Mouse (Mus musculus): Measurements from ENCODE around the gene Mfap1b. TPM values are rescaled to one million over a fixed set of nuclear protein-coding genes. Genes with fewer than 3 reads are reported as not detected.

Mfap1b gene
- polyA plus RNA-seq, 1 experiment from 2014 or later, result 13.9 TPM

- H3K4me2 ChIP-seq (ENCODE audit: low read depth, low read length), result no peak within 1 kb of the TSS
- H3K9me3 ChIP-seq (ENCODE audit: low read length), result no peaks in the 10 kb centered on the region
- DNase-seq (no peak), ATAC-seq (no peak)
- TF ChIP-seq CTCF (IDR thresholded peaks at IDR 0.05; ENCODE audit: low read depth), result no peak
- TF ChIP-seq EP300 (IDR thresholded peaks at IDR 0.05; ENCODE audit: low read depth), result no peak
- no peak within 1 kb of the TSS for H3K4me3 ChIP-seq (ENCODE audit: low read depth, low read length)
- H3K9ac ChIP-seq (replicated peaks), result no peak within 1 kb of the TSS
- WGBS (ENCODE audit: insufficient replicate concordance), result 57% methylated on average over 4 of the region's 4 CpGs
- H3K36me3 ChIP-seq (replicated peaks; ENCODE audit: insufficient read depth, low read length), result peaks cover 24% of the 10 kb centered on the region
- peaks cover 30% of the 10 kb centered on the region for H3K4me1 ChIP-seq (ENCODE audit: insufficient read depth)
- no peak within 1 kb of the TSS for H3K27ac ChIP-seq (ENCODE audit: low read depth)
- no peaks in the 10 kb centered on the region for H3K27me3 ChIP-seq (ENCODE audit: insufficient read depth, low read length)
Measured at GRCm38 (mm10) chr2:121452990-121453389, 20.9 kb downstream of the Mfap1b start, which contains the start of gene Hypk. Gene Hypk, plus strand, starts transcription at chr2:121453290.

DNA sequence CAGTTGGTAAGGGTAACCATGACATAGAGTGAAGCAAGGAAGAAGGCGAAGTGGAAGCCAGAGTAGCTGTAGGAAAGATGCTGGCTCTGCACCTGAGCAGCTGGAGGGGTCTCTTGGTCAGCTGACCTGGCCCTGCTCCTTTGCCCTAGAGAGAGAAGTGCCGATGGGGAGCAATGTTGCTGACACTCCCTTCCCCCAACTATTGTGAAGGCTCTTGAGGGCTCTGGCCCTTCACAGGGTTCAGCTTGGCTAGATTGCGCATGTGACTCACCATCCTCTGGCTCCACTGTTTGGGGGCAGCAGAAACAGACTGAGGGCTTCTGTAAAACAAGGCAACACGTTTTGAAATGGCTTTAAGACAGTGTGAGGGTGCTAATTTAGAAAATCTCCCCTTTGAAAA lies 21.5 kb downstream of the Mfap1b start:
- Histone ChIP-seq H3K9ac (replicated peaks) (no peak overlapping the region), H3K36me3 (replicated peaks; ENCODE audit: insufficient read depth, low read length) (peaks cover 24% of the 10 kb centered on the region), H3K27me3 (ENCODE audit: insufficient read depth, low read length) (no peaks in the 10 kb centered on the region), H3K27ac (ENCODE audit: low read depth) (no peak overlapping the region), H3K4me3 (ENCODE audit: low read depth, low read length) (no peak overlapping the region), H3K9me3 (ENCODE audit: low read length) (no peaks in the 10 kb centered on the region), H3K4me2 (ENCODE audit: low read depth, low read length) (no peak overlapping the region), H3K4me1 (ENCODE audit: insufficient read depth) (peaks cover 29% of the 10 kb centered on the region)
- TF ChIP-seq EP300 (IDR thresholded peaks at IDR 0.05; ENCODE audit: low read depth) (no peak), CTCF (IDR thresholded peaks at IDR 0.05; ENCODE audit: low read depth) (no peak)
- DNase-seq (no peak), ATAC-seq (no peak)
- 72% methylated on average over 4 of the region's 4 CpGs for WGBS (ENCODE audit: insufficient replicate concordance)

DNA sequence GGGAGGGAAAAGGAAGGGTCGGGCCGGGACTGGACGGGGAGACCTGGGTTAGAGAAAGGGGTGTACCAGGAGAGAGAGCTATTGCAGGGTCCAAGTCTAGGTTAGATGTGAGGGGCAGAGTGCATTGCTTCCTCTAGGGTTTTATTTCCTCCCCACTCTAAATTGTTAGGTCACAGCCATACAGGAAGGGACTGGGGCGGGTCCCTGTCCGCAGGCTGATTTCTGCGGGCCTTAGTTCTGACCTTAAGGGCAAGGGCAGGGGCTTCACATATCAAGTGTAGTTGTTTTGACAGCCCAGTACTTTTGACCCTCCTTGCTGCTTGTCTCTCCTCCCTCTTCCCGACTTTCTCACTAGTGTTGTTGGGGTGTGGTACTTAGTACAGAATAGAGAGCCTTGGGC lies 23.8 kb downstream of the Mfap1b start:
- Histone ChIP-seq H3K9ac (replicated peaks) (peak overlapping the region; percentile 100), H3K36me3 (replicated peaks; ENCODE audit: insufficient read depth, low read length) (peaks cover 24% of the 10 kb centered on the region), H3K9me3 (ENCODE audit: low read length) (no peaks in the 10 kb centered on the region), H3K4me3 (ENCODE audit: low read depth, low read length) (peak overlapping the region; percentile 99), H3K27me3 (ENCODE audit: insufficient read depth, low read length) (no peaks in the 10 kb centered on the region), H3K4me2 (ENCODE audit: low read depth, low read length) (peak overlapping the region; percentile 95), H3K27ac (ENCODE audit: low read depth) (peak overlapping the region; percentile 97), H3K4me1 (ENCODE audit: insufficient read depth) (peaks cover 23% of the 10 kb centered on the region)
- DNase-seq (peak; percentile 43), ATAC-seq (no peak)
- TF ChIP-seq EP300 (IDR thresholded peaks at IDR 0.05; ENCODE audit: low read depth) (no peak), CTCF (IDR thresholded peaks at IDR 0.05; ENCODE audit: low read depth) (no peak)
- under 1% methylated on average over 7 of the region's 7 CpGs for WGBS (ENCODE audit: insufficient replicate concordance)

DNA sequence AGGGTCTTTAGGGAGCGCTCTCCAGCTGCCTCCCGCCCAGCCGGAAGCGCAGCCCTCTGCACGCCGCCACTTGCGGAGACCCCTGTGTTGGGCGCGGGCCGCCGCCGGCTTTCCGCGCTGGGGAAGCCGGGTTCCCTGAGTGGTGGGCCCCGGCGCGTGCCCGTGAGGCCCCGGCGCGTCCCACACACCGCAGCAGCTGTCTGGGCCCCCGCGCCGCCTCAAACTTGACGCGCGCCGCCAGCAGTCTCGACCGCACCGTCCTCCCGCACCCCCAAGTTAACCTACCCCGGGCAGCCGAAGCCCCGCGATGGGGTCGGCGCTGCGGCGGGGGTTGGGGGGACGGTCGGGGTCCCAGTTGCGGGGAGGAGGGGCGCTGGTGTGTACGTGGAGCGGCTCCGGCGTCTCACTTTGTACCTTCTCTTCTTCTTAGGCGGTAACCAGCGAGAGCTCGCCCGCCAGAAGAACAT lies 24.3 kb downstream of the Mfap1b start:
- H3K9me3 ChIP-seq (ENCODE audit: low read length), result no peaks in the 10 kb centered on the region
- peak overlapping the region; percentile 100 for H3K9ac ChIP-seq (replicated peaks)
- peak overlapping the region; percentile 97 for H3K27ac ChIP-seq (ENCODE audit: low read depth)
- DNase-seq, result peak; percentile 65
- peak overlapping the region; percentile 99 for H3K4me3 ChIP-seq (ENCODE audit: low read depth, low read length)
- peaks cover 23% of the 10 kb centered on the region for H3K4me1 ChIP-seq (ENCODE audit: insufficient read depth)
- no peak for TF ChIP-seq EP300 (IDR thresholded peaks at IDR 0.05; ENCODE audit: low read depth)
- no peak for TF ChIP-seq CTCF (IDR thresholded peaks at IDR 0.05; ENCODE audit: low read depth)
- under 1% methylated on average over 49 of the region's 54 CpGs for WGBS (ENCODE audit: insufficient replicate concordance)
- H3K36me3 ChIP-seq (replicated peaks; ENCODE audit: insufficient read depth, low read length), result peaks cover 24% of the 10 kb centered on the region
- ATAC-seq, result peak; percentile 16
- peak overlapping the region; percentile 95 for H3K4me2 ChIP-seq (ENCODE audit: low read depth, low read length)
- no peaks in the 10 kb centered on the region for H3K27me3 ChIP-seq (ENCODE audit: insufficient read depth, low read length)

- TF ChIP-seq EP300 (IDR thresholded peaks at IDR 0.05; ENCODE audit: low read depth) (no peak), CTCF (IDR thresholded peaks at IDR 0.05; ENCODE audit: low read depth) (no peak)
Measured at GRCm38 (mm10) chr2:121448739-121449535, 24.9 kb downstream of the Mfap1b start, which contains the start of gene Serf2. Gene Serf2, plus strand, starts transcription at chr2:121449195.

GRCm38 (mm10) chr2:121448136-121448535 lies 25.7 kb downstream of the Mfap1b start:
- Histone ChIP-seq H3K36me3 (replicated peaks; ENCODE audit: insufficient read depth, low read length) (peaks cover 15% of the 10 kb centered on the region), H3K9ac (replicated peaks) (peak overlapping the region; percentile 59), H3K4me3 (ENCODE audit: low read depth, low read length) (peak overlapping the region; percentile 50), H3K4me1 (ENCODE audit: insufficient read depth) (peaks cover 25% of the 10 kb centered on the region), H3K27ac (ENCODE audit: low read depth) (peak overlapping the region; percentile 85), H3K4me2 (ENCODE audit: low read depth, low read length) (peak overlapping the region; percentile 95), H3K9me3 (ENCODE audit: low read length) (no peaks in the 10 kb centered on the region), H3K27me3 (ENCODE audit: insufficient read depth, low read length) (no peaks in the 10 kb centered on the region)
- DNase-seq (peak; percentile 24), ATAC-seq (no peak)
- TF ChIP-seq CTCF (IDR thresholded peaks at IDR 0.05; ENCODE audit: low read depth) (peak; percentile 42), EP300 (IDR thresholded peaks at IDR 0.05; ENCODE audit: low read depth) (no peak)
- WGBS (ENCODE audit: insufficient replicate concordance), result 15% methylated on average over 9 of the region's 9 CpGs

More at GRCm38 (mm10) chr2:121448739-121449535, 24.9 kb downstream of the Mfap1b start, which contains the start of gene Serf2:
- DNase-seq (peak; percentile 100), ATAC-seq (peak; percentile 98)
- H3K4me2 ChIP-seq (ENCODE audit: low read depth, low read length), result peak within 1 kb of the TSS; percentile 95
- H3K27me3 ChIP-seq (ENCODE audit: insufficient read depth, low read length), result no peaks in the 10 kb centered on the region
- peaks cover 22% of the 10 kb centered on the region for H3K36me3 ChIP-seq (replicated peaks; ENCODE audit: insufficient read depth, low read length)
- peak within 1 kb of the TSS; percentile 100 for H3K9ac ChIP-seq (replicated peaks)
- H3K4me1 ChIP-seq (ENCODE audit: insufficient read depth), result peaks cover 23% of the 10 kb centered on the region
- H3K4me3 ChIP-seq (ENCODE audit: low read depth, low read length), result peak within 1 kb of the TSS; percentile 99
- WGBS (ENCODE audit: insufficient replicate concordance), result 3% methylated on average over 62 of the region's 74 CpGs
- H3K27ac ChIP-seq (ENCODE audit: low read depth), result peak within 1 kb of the TSS; percentile 97
- no peaks in the 10 kb centered on the region for H3K9me3 ChIP-seq (ENCODE audit: low read length)
